Mouse (Mus musculus) myocyte (in vitro differentiated cells): ENCODE results near the gene Nanp. TPM values are rescaled to one million over a fixed set of nuclear protein-coding genes. Genes with fewer than 3 reads are reported as not detected.

Experiments
- H3K27me3 ChIP-seq: one replicate; pipeline ENCODE4 v1.6.1; 2011; ENCODE audit not compliant: control insufficient read depth, insufficient read depth, insufficient read length
- H3K36me3 ChIP-seq: one replicate; pipeline ENCODE4 v1.6.1; 2011; ENCODE audit not compliant: control insufficient read depth, insufficient read depth
- H3K4me2 ChIP-seq: one replicate; pipeline ENCODE4 v1.6.1; 2011; ENCODE audit warnings: low read depth, control low read depth
- H3K4me3 ChIP-seq: one replicate; pipeline ENCODE4 v1.5.1; 2011; ENCODE audit warnings: mild to moderate bottlenecking, control low read depth, moderate library complexity
- H3K79me2 ChIP-seq: one replicate; pipeline ENCODE4 v1.6.1; 2011; ENCODE audit not compliant: control insufficient read depth, insufficient read depth
- H3ac ChIP-seq: one replicate; pipeline ENCODE4 v1.6.1; 2011; ENCODE audit not compliant: control insufficient read depth, insufficient read length
- CEBPB ChIP-seq: IDR thresholded peaks from 2 replicates; pipeline ENCODE4 v1.6.1; 2011; ENCODE audit warnings: mild to moderate bottlenecking, moderate library complexity; ENCODE audit not compliant: poor library complexity, insufficient read depth, severe bottlenecking
- E2F4 ChIP-seq: IDR thresholded peaks from one replicate; pipeline ENCODE4 v1.6.1; 2011; ENCODE audit warnings: mild to moderate bottlenecking, control low read depth, moderate library complexity; ENCODE audit not compliant: insufficient read depth
- MAX ChIP-seq: IDR thresholded peaks from one replicate; pipeline ENCODE4 v1.6.1; 2011; ENCODE audit warnings: low read depth, mild to moderate bottlenecking, control low read depth
- MYOD1 ChIP-seq, 3 experiments: IDR thresholded peaks; one replicate each; pipeline ENCODE4 v1.6.1; 2011; ENCODE audit warnings: control low read depth in 2 of 3, low read depth in 2 of 3, mild to moderate bottlenecking in 2 of 3, moderate library complexity in 1 of 3; ENCODE audit not compliant: insufficient read length in 2 of 3, control insufficient read depth in 1 of 3
- MYOG ChIP-seq, 3 experiments: IDR thresholded peaks; one replicate each; pipeline ENCODE4 v1.6.1; 2011; ENCODE audit warnings: control low read depth in 2 of 3, low read depth in 2 of 3, mild to moderate bottlenecking in 2 of 3; ENCODE audit not compliant: insufficient read length in 2 of 3, control insufficient read depth in 1 of 3, insufficient read depth in 1 of 3
- POLR2A ChIP-seq: IDR thresholded peaks from one replicate; pipeline ENCODE4 v1.6.1; 2011; ENCODE audit warnings: low read depth, mild to moderate bottlenecking, control low read depth, moderate library complexity; ENCODE audit not compliant: insufficient read length
- POLR2AphosphoS2 ChIP-seq: IDR thresholded peaks from one replicate; pipeline ENCODE4 v1.6.1; 2011; ENCODE audit warnings: low read depth, control low read depth; ENCODE audit not compliant: insufficient read length
- REST ChIP-seq: IDR thresholded peaks from one replicate; pipeline ENCODE4 v1.6.1; 2011; ENCODE audit warnings: mild to moderate bottlenecking, control low read depth, moderate library complexity; ENCODE audit not compliant: insufficient read depth, insufficient read length
- SRF ChIP-seq: IDR thresholded peaks from one replicate; pipeline ENCODE4 v1.6.1; 2011; ENCODE audit warnings: low read depth; ENCODE audit not compliant: control insufficient read depth, insufficient read length
- TCF12 ChIP-seq: IDR thresholded peaks from one replicate; pipeline ENCODE4 v1.6.1; 2011; ENCODE audit warnings: mild to moderate bottlenecking, control low read depth; ENCODE audit not compliant: poor library complexity, insufficient read depth, severe bottlenecking
- TCF3 ChIP-seq: IDR thresholded peaks from one replicate; pipeline ENCODE4 v1.6.1; 2011; ENCODE audit warnings: low read depth, control low read depth; ENCODE audit not compliant: insufficient read length
- USF1 ChIP-seq: IDR thresholded peaks from one replicate; pipeline ENCODE4 v1.6.1; 2011; ENCODE audit warnings: low read depth, mild to moderate bottlenecking, control low read depth, moderate library complexity
- polyA plus RNA-seq: library from polyadenylated mRNA; unstranded; fragments of >200 nt; fragmentation: generic; extraction: Trizol; gene quantifications from one replicate; pipeline ENCODE4 v1.2.1, GENCODE M21; 2012; ENCODE audit warnings: missing spikeins

Gene Nanp
- polyA plus RNA-seq, 1 experiment: 3.8 TPM

- Histone ChIP-seq H3K27me3 (no peaks in the 10 kb centered on the region), H3ac (peak overlapping the region; percentile 75), H3K79me2 (peaks cover 50% of the 10 kb centered on the region), H3K4me2 (peak overlapping the region; percentile 98), H3K4me3 (peak overlapping the region; percentile 65), H3K36me3 (no peaks in the 10 kb centered on the region)
- TF ChIP-seq MAX: no peak
- TF ChIP-seq E2F4: no peak
- no peak for TF ChIP-seq TCF3
- TF ChIP-seq REST: no peak
- TF ChIP-seq CEBPB: no peak
- TF ChIP-seq POLR2AphosphoS2: no peak
- no peak for TF ChIP-seq MYOG (IDR thresholded peaks at IDR 0.05; ENCODE audit: control insufficient read depth in 1 of 3, insufficient read depth in 1 of 3, insufficient read length in 2 of 3, low read depth in 2 of 3)
- TF ChIP-seq SRF: no peak
- no peak for TF ChIP-seq MYOD1 (IDR thresholded peaks at IDR 0.05; ENCODE audit: control insufficient read depth in 1 of 3, insufficient read length in 2 of 3, low read depth in 2 of 3)
- TF ChIP-seq TCF12: no peak
- no peak for TF ChIP-seq POLR2A
- no peak for TF ChIP-seq USF1
These were observed 1.2 kb downstream of the Nanp start for GRCm38 (mm10) chr2:151037876-151038552.

- H3K4me2 ChIP-seq: no peak overlapping the region
- no peak for TF ChIP-seq TCF12
- no peak for TF ChIP-seq CEBPB
- H3K4me3 ChIP-seq: peak overlapping the region; percentile 65
- peaks cover 53% of the 10 kb centered on the region for H3K79me2 ChIP-seq
- no peak overlapping the region for H3ac ChIP-seq
- H3K27me3 ChIP-seq: no peaks in the 10 kb centered on the region
- no peaks in the 10 kb centered on the region for H3K36me3 ChIP-seq
These were observed 1.9 kb downstream of the Nanp start for GRCm38 (mm10) chr2:151037292-151037691.

GRCm38 (mm10) chr2:151036721-151037120, 2.5 kb downstream of the Nanp start:
- Histone ChIP-seq H3K36me3 (no peaks in the 10 kb centered on the region), H3K79me2 (peaks cover 53% of the 10 kb centered on the region), H3ac (no peak overlapping the region), H3K27me3 (no peaks in the 10 kb centered on the region), H3K4me3 (no peak overlapping the region), H3K4me2 (no peak overlapping the region)
- TF ChIP-seq MAX: no peak
- TF ChIP-seq USF1: no peak
- no peak for TF ChIP-seq TCF3
- no peak for TF ChIP-seq REST
- no peak for TF ChIP-seq MYOG (IDR thresholded peaks at IDR 0.05; ENCODE audit: control insufficient read depth in 1 of 3, insufficient read depth in 1 of 3, insufficient read length in 2 of 3, low read depth in 2 of 3)
- no peak for TF ChIP-seq E2F4
- no peak for TF ChIP-seq MYOD1 (IDR thresholded peaks at IDR 0.05; ENCODE audit: control insufficient read depth in 1 of 3, insufficient read length in 2 of 3, low read depth in 2 of 3)
- no peak for TF ChIP-seq CEBPB
- TF ChIP-seq POLR2A: no peak
- TF ChIP-seq POLR2AphosphoS2: no peak
- no peak for TF ChIP-seq SRF
- no peak for TF ChIP-seq TCF12

GRCm38 (mm10) chr2:151034435-151034834, 4.8 kb downstream of the Nanp start:
- Histone ChIP-seq H3K4me2 (no peak overlapping the region), H3K36me3 (no peaks in the 10 kb centered on the region), H3K27me3 (no peaks in the 10 kb centered on the region), H3ac (no peak overlapping the region), H3K79me2 (peaks cover 53% of the 10 kb centered on the region), H3K4me3 (no peak overlapping the region)
- TF ChIP-seq E2F4: no peak
- TF ChIP-seq POLR2AphosphoS2: no peak
- no peak for TF ChIP-seq MYOD1 (IDR thresholded peaks at IDR 0.05; ENCODE audit: control insufficient read depth in 1 of 3, insufficient read length in 2 of 3, low read depth in 2 of 3)
- TF ChIP-seq TCF12: no peak
- no peak for TF ChIP-seq TCF3
- TF ChIP-seq MYOG (IDR thresholded peaks at IDR 0.05; ENCODE audit: control insufficient read depth in 1 of 3, insufficient read depth in 1 of 3, insufficient read length in 2 of 3, low read depth in 2 of 3): no peak
- no peak for TF ChIP-seq USF1
- TF ChIP-seq CEBPB: no peak
- no peak for TF ChIP-seq MAX
- no peak for TF ChIP-seq POLR2A
- no peak for TF ChIP-seq SRF
- no peak for TF ChIP-seq REST

GRCm38 (mm10) chr2:151021158-151021557, 18.0 kb downstream of the Nanp start:
- Histone ChIP-seq H3K27me3 (no peaks in the 10 kb centered on the region), H3K79me2 (no peaks in the 10 kb centered on the region), H3K36me3 (no peaks in the 10 kb centered on the region), H3ac (no peak overlapping the region), H3K4me2 (no peak overlapping the region), H3K4me3 (no peak overlapping the region)
- TF ChIP-seq MYOG (IDR thresholded peaks at IDR 0.05; ENCODE audit: control insufficient read depth in 1 of 3, insufficient read depth in 1 of 3, insufficient read length in 2 of 3, low read depth in 2 of 3) (no peak), REST (no peak), USF1 (no peak), MAX (no peak), E2F4 (no peak), CEBPB (no peak), POLR2AphosphoS2 (no peak), TCF12 (no peak), TCF3 (no peak), SRF (no peak), POLR2A (no peak), MYOD1 (IDR thresholded peaks at IDR 0.05; ENCODE audit: control insufficient read depth in 1 of 3, insufficient read length in 2 of 3, low read depth in 2 of 3) (no peak)
